Mouse (Mus musculus): ENCODE results near the gene Il6ra.

GRCm38 (mm10) chr3:89897204-89897796 is 15.7 kb downstream of the Il6ra start:
- TF ChIP-seq EP300 (IDR thresholded peaks at IDR 0.05; ENCODE audit: low read depth) (no peak), CTCF (IDR thresholded peaks at IDR 0.05; ENCODE audit: low read depth) (no peak)
